Mouse (Mus musculus) adrenal gland, postnatal 0 days (tissue): ENCODE data around the gene BC030499. TPM values are rescaled to one million over a fixed set of nuclear protein-coding genes. Genes with fewer than 3 reads are reported as not detected.

Source experiments
- polyA plus RNA-seq: library from polyadenylated mRNA; unstranded; fragments of >200 nt; fragmentation: Nextera tagmentation; extraction: Ambion mirVana; gene quantifications from 2 replicates; pipeline ENCODE4 v1.2.1, GENCODE M21; 2015

BC030499 gene
- polyA plus RNA-seq: 0.21 TPM in 1 of 2 replicates, not detected in the other

DNA sequence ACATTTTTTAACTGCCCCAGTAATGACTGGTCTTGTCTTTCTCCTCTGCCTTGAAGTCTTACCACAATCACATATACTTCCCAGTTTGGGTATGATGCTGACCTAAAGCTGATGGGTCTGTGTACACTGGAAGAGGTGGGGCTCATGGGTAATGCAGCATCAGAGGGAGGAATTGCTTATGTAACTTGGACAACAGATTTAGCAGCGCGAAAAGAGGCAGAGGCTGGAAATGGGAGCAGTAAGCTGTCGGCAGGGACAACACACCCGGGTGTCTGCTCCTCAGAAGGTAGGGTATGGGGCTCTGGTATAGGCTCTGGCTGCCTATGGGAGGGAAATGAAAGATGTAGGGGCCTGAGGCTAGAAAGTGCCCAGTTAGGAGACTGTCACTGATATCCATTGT lies at the start of gene BC030499:
BC030499 (plus strand) TSS at position 188 of the 400 bp plus-strand sequence.

DNA sequence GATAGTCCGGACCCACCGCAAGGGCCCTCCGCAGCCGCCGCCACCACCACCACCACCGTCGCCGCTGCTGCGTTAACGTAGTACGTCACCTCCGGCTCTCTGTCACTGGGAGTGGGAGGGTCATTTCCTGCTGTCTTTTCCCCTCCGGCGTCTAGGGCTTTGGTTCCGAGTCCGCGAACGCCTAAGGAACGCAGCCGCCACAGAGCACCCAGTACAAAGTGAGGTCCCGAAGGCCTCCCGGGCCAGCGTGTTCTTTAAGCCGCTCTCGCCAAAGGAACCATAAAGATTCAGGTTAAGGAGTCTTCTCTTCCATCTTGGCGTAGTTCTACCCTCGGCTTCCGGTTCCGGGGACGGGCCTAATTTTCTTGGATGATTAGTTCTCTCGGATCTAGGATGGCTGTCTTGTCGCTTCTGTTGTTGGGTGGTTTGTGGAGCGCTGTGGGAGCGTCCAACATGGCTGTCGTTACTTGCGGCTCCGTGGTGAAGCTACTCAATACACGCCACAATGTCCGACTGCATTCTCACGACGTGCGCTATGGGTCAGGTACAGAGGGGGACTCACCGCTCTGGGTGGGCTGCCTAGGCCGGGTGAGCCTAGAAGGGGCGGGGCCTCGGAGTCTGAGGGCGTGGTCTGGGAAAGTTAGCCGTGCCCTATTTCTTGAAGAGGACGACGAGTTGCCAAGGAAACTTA lies 44.9 kb upstream of the BC030499 start, which contains the start of the genes Sdf2 and Supt6:
Sdf2 (plus strand) TSS at position 120 of the 691 bp plus-strand sequence.
Supt6 (minus strand) TSS at position 361 of the 691 bp plus-strand sequence.

DNA sequence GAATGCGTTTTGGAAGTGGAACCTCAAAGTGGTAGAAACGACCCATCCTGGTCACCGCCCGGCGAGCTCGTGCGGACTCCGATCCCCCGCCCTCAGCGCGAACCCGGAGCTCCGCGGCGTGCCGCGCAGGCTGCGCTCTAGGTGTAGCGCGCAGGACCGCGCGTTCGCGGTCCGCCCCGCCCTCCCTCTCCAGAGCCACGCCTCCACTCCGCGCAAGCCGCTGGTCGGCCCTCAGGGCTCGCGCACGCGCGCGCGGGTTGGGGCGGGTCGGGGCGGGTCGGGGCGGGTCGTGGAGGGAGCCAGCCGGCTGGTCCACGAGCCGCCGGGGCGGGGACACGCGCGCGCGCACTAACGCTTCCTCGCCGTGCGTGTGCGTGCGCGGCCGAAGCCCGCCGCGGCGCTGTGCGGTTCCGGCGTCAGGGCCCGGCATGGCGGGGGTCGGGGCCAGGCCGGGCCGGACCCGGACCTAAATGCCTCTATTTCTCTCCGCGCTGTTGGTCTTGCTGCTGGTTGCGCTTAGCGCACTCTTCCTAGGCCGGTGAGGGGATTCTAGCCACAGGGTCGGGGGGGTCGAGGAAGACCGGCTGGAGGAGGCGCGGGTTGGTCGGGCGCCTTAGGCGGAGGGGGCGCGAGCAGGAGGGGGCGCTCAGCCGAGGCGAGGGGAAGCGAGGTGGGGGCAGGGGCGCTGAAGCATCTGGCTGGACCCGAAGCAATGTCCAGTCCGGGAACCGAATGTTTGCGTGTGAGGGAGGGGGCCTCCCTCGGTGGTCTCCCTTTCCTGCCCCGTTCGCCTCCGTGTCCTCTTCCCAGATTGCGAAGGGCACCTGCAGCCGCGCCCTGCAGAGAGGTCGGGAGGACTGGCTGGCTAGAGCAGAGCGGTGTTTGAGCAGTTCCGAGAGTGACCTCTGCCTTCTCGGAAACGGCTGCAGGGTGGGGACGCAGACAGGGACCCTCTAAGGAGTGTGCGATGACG lies 29.0 kb upstream of the BC030499 start, which contains the start of gene 2610507B11Rik:
2610507B11Rik (plus strand) TSS at position 373 of the 973 bp plus-strand sequence.

DNA sequence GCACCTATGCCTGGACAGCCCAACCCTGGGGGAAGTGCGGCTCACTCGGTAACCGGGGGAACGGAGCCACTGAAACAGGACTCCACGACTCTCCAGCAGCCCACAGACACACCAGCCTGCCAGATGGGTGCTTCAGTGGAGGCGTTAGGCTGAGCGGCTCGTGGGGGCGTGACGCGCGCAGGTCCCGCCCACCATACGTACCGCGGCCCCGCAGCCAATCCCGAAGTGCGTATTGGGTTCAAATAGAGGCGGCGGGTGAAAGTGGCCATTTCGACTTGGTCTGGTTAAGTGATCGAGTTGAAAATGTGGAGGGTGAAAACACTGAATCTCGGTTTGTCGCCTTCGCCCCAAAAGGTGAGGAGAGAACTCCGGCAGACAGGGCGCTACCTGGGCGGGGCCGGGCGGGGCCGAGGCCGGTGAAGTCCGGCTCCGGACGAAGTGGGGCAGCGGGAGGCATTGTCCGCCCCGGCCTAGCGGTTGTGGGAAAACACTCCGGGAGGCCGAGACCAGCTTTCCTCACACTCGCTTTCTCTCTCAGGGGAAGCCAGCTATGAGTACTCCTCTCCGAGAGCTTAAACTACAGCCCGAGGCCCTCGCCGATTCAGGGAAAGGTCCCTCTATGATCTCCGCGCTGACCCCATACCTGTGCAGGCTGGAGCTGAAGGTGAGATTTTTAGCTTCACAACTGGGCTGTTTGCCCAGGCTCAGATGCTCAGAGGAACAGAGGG lies 10.9 kb downstream of the BC030499 start, which contains the start of gene Spag5:
Spag5 (plus strand) TSS at position 173 of the 728 bp plus-strand sequence.

DNA sequence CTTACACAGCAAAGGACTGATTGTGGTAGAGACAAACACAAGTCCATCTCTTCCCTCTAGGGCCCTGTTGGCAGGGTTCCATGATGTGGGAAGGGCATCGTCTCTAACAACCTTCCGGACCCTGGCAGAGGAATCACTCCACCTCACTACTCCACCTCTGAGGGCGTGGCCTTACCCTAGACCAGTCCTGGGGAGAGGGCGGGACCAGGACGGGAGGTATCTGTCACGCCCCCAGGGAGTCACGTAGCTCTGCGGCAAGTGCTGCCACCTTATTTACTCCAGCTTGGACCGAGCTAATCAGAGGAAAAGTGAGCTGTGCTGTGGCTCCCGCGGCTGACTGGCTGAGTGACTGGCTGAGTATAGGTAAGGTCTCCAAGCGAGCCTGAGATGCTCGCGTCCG lies 32.2 kb downstream of the BC030499 start, which contains the start of gene Aldoc:
Aldoc (plus strand) TSS at position 109 of the 400 bp plus-strand sequence.

DNA sequence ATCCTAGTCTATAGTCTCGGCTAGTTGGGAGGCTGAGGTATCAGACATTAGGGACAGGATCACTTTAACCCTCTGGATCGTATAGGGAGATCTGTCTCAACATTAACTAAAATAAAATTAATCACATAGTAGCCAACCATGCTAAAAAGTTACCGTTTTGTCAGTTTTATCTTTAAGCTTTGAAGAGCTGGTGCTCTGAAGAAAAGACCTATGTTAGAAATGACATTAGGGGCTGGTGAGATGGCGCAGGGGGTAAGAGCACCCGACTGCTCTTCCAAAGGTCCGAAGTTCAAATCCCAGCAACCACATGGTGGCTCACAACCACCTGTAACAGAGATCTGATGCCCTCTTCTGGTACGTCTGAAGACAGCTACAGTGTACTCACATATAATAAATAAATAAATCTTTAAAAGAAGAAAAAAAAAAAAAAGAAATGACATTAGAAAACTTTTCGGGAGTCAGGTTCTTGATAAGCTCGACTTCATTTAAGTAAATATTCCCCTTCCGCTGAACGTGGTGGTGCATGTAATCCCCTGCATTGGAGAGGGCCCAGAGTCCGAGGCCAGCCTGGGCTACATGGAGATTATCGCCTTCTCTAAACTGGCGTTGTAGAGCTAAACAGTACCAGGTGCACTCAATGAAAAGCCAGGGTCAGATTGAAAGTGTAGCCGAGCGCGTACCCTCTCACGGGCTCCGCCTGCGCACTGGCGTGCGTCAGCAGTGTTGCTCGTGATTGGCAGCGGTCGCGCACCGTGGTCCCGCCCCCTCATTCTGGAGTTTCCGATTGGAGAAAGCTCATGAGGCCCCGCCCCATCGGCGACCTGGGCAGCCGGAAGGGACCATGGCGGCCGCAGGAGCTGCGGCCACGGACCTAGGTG lies 37.2 kb downstream of the BC030499 start, which contains the start of gene Pigs:
Pigs (plus strand) TSS at position 782 of the 878 bp plus-strand sequence.

DNA sequence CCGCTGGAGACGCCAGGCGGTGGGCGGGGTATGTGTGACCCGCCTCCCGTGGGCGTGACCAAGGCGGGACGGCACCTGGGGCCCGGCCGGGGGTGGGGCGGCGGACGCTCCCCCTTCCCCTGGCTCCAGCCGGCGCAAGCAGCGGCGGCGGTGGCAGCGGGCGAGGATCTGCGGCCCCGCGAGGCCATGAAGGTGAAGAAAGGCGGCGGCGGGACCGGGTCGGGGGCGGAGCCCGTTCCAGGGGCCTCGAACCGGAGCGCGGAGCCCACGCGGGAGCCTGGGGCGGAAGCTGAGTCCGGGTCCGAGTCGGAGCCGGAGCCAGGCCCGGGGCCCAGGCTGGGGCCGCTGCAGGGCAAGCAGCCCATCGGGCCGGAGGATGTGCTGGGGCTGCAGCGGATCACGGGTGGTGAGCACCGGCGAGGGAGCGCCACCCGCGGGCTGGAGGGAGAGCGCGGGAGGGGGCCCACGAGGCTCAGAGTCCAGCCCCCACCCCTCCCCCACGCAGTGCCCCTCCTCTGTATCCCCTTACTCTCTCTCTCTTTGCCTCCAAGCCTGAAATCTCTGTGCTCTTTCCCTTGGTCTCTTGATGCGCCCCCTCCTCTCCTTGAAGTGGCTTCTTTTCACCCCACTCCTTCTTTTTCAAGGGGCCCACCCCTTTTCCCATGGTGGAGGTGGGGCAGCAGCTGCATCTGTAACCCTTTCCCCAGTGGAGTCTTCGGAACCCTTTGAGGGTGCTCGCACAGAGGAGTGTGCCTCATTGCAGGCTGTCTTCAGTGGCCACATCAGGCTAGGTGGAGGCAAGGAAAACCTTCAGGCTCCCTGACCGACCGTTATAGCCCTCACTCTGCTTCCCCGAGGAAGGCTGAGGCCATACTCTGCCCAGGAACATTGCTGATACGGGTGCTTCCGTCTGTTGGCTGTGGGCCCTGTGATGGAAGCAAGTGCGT lies 53.0 kb downstream of the BC030499 start, which contains the start of gene Unc119:
Unc119 (plus strand) TSS at position 102 of the 947 bp plus-strand sequence.

Other genes with a start within 250 kb of the BC030499 start
- gene Eral1, start 210.5 kb upstream of the BC030499 start, polyA plus RNA-seq: 18.5 and 31.0 TPM in 2 replicates
- gene Fam222b, start 196.2 kb upstream of the BC030499 start, polyA plus RNA-seq: 7.7 and 11.3 TPM in 2 replicates
- 26.5 and 29.7 TPM in 2 replicates for gene Traf4, start 125.3 kb upstream of the BC030499 start, polyA plus RNA-seq
- gene Nek8, start 114.2 kb upstream of the BC030499 start, polyA plus RNA-seq: 12.4 and 15.0 TPM in 2 replicates
- gene Tlcd1, start 114.1 kb upstream of the BC030499 start, polyA plus RNA-seq: 43.8 and 59.8 TPM in 2 replicates
- 1,480 and 1,753 TPM in 2 replicates for gene Rpl23a, start 107.3 kb upstream of the BC030499 start, polyA plus RNA-seq
- 133 and 149 TPM in 2 replicates for gene Rab34, start 102.4 kb upstream of the BC030499 start, polyA plus RNA-seq
- gene Proca1, start 97.4 kb upstream of the BC030499 start, polyA plus RNA-seq: 6.5 and 7.8 TPM in 2 replicates
- gene Sdf2, start 45.1 kb upstream of the BC030499 start, polyA plus RNA-seq: 161 and 193 TPM in 2 replicates
- gene Supt6, start 44.9 kb upstream of the BC030499 start, polyA plus RNA-seq: 12.5 and 14.4 TPM in 2 replicates
- gene 2610507B11Rik, start 29.1 kb upstream of the BC030499 start, polyA plus RNA-seq: 39.8 and 70.6 TPM in 2 replicates
- gene Spag5, start 10.7 kb downstream of the BC030499 start, polyA plus RNA-seq: 6.4 and 8.2 TPM in 2 replicates
- gene Aldoc, start 32.1 kb downstream of the BC030499 start, polyA plus RNA-seq: 13.7 and 19.6 TPM in 2 replicates
- gene Pigs, start 37.6 kb downstream of the BC030499 start, polyA plus RNA-seq: 50.8 and 80.0 TPM in 2 replicates
- 82.0 and 100 TPM in 2 replicates for gene Unc119, start 52.6 kb downstream of the BC030499 start, polyA plus RNA-seq
- gene Foxn1, start 95.7 kb downstream of the BC030499 start, polyA plus RNA-seq: 0.06 TPM in 1 of 2 replicates, not detected in the other
- 0.11 and 0.21 TPM in 2 replicates for gene Slc13a2, start 131.4 kb downstream of the BC030499 start, polyA plus RNA-seq
- gene Slc46a1, start 174.9 kb downstream of the BC030499 start, polyA plus RNA-seq: 13.1 and 25.8 TPM in 2 replicates
- gene Sarm1, start 206.9 kb downstream of the BC030499 start, polyA plus RNA-seq: 5.0 and 7.8 TPM in 2 replicates
- gene Vtn, start 208.2 kb downstream of the BC030499 start, polyA plus RNA-seq: 41.1 and 59.4 TPM in 2 replicates
- not detected in 2 replicates for gene Sebox, start 212.6 kb downstream of the BC030499 start, polyA plus RNA-seq
- gene Tmem199, start 221.3 kb downstream of the BC030499 start, polyA plus RNA-seq: 49.5 and 55.2 TPM in 2 replicates
- 122 and 191 TPM in 2 replicates for gene Poldip2, start 221.4 kb downstream of the BC030499 start, polyA plus RNA-seq
- 33.2 and 38.8 TPM in 2 replicates for gene Tnfaip1, start 245.5 kb downstream of the BC030499 start, polyA plus RNA-seq
- gene Ift20, start 245.5 kb downstream of the BC030499 start, polyA plus RNA-seq: 193 and 207 TPM in 2 replicates